Mouse (Mus musculus) left cerebral cortex, postnatal 25 days (tissue): ENCODE results near the gene B9d2. TPM values are rescaled to one million over a fixed set of nuclear protein-coding genes. Genes with fewer than 3 reads are reported as not detected.
A peak's percentile ranks its signal among the peaks of the same experiment; 100 is the strongest.

Experiments used
- DNase-seq, 2 experiments: peaks; one replicate each; pipeline ENCODE4 v3.0.0; 2022; ENCODE audit warnings: low spot score in 2 of 2, mixed read lengths in 1 of 2
- intact Hi-C: fragments of 180-260 bp; cut with DNase I; formaldehyde crosslinking; loops from one replicate; pipeline ENCODE4 v1.15.1; 2025
- total RNA-seq, 2 experiments: library from RNA; stranded (reverse); gene quantifications; 2 replicates each; pipeline ENCODE4 v1.2.3; 2021

Gene B9d2
- 10 to 100 TPM; 23.5 to 24.9 TPM for total RNA-seq

DNA sequence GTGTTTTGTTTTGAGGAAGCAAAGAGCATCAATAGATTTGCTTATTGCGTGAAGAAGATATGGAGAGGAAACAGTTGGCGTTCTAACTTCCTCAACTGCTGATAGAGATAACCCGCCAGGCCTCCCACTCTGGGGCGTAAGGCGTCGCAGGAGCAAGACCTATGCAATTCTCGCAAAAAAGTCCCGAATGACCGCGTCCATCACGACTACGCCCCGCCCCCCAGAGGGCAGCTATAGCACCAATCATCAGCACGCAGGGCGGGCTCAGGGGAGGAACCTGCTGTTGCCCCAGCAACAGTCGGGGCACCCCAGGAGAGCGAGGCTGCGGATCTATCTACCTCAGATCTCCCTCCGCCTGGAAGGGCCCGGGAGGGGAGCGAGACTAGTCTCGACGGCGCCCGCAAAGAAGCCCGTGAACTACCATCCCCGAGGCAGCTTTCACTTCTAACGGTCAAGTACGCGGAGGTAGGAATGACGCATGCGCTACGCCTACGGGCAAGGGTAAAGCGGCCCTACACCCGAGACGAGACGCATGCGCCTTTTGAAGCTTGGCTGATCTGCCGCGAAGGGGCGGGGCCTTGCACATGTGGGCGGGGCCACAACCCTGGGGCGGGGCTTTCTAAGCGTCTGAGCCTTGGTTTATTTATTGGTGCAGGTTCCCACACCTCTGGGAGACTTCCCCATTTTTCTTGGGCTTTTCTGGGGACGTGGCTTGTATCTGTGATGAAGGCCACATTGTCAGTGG lies at the start of gene B9d2:
B9d2 (plus strand) TSS at position 267 of the 745 bp plus-strand sequence.
- intact Hi-C loops, result loop anchor here (2.0 kb wide), 1 partner anchor 30 kb away; no protein-coding TSS in a partner anchor
- peak; percentile 96 for DNase-seq

DNA sequence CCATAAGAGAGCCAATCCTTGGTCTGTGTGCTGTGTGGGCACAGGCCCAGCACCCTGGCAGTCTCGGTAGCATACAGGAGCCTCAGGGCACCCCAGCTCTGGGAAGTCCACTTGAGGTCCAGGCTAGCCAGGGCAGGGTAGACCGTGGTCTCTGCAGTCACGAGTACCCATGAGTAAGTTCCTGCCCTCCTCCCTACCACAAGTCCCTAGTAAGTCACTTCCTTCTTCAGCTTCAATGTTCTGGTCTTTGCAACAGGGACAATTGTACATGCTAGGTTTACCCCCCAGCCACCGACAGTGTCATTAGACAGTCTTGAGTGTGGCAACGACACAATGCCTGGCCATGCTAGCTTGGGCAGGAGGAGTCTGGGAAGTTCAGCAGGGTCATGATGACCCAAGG lies 47.9 kb upstream of the B9d2 start:
- no peak for DNase-seq
- intact Hi-C loops, result no loop called here

DNA sequence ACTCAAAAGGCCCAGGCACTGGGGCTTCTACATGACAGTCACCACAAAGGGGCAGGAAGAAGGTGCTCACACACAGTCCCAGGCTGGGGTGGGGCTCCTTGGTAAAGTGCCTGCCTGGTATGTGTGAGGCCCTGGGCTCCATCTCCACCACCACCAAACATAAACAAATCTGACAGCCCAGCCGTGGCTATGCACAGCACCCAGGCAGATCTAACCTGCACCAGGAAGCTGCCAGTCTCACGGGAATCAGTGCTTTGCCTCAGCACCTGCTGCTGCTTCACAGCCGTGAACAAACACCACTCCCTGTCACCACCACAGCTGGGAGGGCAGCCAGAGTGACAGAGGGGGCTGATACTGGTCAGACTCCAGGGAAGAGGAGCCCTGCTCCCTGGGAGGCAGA lies 44.2 kb upstream of the B9d2 start:
- no peak for DNase-seq
- intact Hi-C loops, result no loop called here

DNA sequence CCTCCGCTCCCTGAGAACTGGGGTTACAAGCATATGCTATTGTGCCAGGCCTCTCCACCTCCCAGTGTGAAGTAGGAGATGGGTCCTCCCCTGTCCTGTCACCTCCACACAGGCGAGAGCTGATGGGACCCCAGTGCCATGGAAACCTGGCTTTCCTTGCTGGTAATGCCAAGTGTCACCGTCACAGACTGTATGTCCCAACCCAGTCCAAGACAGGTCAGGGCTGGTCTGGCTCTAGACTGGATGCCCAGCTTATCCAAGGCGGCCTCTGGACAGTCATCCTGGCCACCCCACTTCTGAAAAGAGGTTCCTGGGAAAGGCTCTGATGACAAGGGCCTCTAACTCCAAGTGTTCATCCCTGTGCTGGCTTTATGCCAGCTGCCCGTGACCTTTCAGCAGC lies 43.5 kb upstream of the B9d2 start:
- intact Hi-C loops, result no loop called here
- DNase-seq, result no peak

DNA sequence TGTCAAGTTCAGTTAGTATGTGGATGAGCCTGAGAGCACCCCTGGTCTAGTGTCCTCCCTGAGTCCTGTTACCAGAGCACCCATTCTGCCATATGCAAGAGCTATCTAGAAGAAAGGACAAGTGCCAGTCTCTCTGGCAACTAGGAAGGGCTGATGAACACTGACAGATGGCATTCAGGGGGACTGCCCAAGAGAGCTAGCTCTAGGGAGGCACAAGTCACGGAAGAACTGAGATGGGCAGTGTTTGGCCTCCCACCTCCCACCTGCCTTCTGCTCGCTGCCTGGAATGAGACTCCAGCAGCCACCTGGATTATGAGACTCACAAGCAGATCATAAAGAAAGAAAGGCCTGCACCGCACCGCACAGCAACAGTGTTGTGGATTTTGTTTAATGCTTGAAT lies 40.8 kb upstream of the B9d2 start:
- intact Hi-C loops, result no loop called here
- DNase-seq, result peak; percentile 32 to 85

DNA sequence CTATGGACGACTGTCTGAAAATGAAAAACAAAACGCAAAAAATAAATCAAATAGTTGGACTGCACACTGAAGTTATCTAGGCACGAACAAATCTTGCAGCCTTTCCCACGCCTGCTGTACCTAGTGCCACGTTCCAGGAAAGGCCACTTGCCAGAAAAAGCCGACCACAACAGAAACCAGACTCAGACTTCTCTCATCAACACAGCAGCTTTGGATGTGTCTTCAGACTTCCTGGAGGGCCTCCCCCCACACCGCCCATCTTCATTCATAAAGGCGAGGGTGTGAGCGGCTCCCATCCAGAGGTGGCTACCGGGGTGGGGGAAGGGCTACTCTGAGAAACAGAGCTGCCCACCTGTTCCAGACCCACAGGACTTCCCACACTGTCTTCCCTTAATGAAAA lies 36.4 kb upstream of the B9d2 start:
- intact Hi-C loops, result no loop called here
- no peak for DNase-seq

DNA sequence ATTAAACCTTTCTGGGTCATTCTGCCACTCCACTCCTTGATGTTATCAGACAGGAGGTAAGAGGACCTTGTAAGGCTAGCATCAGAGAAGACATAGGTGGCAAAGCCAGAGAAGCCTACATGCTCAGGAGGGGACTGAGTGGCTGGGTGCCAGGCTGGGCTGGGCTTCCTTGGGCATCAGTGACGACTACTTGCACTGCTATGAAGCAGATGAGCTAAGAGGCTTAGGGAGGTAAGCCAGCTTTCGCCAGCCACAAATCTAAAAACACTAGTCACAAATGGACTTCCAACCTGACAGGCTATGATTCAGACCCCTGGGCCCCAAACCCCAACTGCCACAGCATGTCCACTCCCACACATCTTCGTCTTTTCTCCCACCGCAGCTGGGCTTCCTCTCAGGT lies 35.9 kb upstream of the B9d2 start:
- intact Hi-C loops, result no loop called here
- DNase-seq, result no peak

DNA sequence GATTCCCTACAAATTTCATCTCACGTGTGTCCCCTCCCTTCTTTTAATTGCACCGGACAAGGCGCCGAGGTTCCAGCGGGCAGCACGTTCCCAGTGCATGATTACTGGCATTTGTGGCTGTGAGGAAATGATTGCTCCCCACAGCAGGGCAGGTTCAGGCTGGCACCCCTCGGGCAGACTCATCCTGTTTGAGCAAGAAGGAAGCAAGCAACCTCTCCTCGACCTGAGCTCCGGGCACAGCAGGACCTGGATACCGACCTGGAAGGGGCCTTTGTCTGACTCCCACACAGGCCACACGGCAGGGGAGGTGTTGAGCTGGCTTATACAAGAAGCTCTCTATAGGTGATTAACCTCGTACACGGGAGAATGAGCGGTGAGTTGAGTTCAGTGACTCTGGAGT lies 35.5 kb upstream of the B9d2 start:
- no peak for DNase-seq
- intact Hi-C loops, result no loop called here

DNA sequence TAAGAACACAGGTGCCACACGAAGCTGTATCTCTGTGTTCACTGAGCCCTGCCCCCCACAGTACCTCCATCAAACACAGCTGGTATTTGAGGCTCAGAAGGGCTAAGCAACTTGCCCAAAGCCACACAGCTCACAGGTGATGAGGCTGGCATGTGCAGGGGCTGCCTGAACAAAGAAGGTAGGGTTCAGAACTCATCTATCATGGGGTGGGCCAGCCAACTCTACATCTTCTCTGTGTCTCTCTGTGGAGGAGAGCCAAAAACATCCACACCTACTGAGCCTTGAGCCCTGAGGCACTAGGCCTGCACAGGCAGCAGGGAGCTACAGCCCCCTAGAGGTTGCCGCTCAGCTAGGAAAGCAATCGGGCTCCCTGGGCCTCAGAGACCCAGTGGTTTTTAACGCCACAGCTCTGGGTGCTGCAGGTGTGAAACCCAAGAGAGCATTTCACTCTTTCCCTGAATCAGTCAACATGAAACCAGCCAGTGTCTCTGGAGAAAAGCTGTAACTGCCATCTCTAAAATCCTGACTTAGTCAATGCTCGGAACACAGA lies 32.9 kb upstream of the B9d2 start:
- DNase-seq, result no peak
- intact Hi-C loops, result no loop called here

DNA sequence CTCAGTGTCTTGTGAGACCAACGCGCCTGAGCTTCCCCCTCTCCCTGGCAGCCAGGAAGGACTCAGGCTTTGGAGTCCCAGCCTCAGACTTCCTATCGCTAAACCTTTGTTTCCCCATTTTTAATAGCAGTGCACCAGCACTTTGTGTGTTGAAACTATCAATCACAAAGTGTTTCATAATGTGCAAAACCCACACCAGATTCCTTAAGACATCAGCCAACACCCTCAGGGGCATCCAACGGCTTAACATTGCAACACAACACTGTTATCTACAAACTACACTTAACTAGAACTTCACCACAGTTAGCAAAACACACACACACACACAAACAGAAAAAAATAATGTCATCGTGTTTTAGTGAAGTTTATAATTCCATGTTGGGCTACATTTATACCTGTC lies 30.7 kb upstream of the B9d2 start:
- DNase-seq, result no peak
- intact Hi-C loops, result no loop called here

DNA sequence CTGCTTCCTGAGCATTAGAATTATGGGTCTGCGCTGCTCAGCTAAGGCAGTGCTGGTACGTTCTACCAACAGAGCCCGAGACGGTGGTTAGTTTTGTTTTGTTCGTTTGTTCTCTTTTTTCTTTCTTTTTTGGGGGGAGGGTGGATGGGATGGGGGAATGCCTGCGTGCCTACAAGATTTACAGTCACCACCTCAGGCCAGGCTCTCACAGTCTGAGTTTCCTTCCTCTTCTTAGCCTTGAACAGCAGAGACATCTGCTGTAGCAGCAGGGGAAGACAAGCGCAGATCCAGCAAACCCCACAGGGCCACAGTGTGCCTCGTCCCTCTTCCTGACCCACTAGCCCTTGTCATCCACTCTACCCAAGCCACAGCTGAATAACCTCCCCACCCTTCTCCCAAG lies 29.3 kb upstream of the B9d2 start:
- intact Hi-C loops, result no loop called here
- no peak for DNase-seq

DNA sequence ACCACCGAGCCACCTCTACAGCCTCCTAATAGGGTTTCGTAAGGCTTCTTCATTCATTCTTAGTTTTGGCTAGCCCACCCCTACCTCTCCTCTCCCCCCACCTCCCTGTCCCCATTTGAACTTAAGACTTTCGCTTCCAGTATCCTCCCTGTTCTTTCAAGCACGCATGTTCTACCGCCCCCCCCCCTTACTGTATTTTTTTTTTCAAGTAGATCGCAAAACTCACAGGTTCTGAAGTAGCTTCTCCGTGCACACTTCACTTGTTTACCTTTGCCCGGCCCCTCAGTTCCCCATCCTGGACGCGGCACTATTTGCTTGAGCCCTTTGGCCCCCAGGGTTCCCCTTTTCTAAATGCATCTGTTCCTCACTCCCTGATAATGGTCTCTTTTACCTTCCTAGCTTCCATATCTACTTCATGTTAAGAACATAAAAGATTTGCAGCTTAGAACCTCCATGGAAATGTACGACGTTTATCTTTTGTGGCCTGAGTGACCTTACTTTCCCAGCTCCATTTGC lies 28.3 kb upstream of the B9d2 start:
- DNase-seq, result no peak
- intact Hi-C loops, result no loop called here

DNA sequence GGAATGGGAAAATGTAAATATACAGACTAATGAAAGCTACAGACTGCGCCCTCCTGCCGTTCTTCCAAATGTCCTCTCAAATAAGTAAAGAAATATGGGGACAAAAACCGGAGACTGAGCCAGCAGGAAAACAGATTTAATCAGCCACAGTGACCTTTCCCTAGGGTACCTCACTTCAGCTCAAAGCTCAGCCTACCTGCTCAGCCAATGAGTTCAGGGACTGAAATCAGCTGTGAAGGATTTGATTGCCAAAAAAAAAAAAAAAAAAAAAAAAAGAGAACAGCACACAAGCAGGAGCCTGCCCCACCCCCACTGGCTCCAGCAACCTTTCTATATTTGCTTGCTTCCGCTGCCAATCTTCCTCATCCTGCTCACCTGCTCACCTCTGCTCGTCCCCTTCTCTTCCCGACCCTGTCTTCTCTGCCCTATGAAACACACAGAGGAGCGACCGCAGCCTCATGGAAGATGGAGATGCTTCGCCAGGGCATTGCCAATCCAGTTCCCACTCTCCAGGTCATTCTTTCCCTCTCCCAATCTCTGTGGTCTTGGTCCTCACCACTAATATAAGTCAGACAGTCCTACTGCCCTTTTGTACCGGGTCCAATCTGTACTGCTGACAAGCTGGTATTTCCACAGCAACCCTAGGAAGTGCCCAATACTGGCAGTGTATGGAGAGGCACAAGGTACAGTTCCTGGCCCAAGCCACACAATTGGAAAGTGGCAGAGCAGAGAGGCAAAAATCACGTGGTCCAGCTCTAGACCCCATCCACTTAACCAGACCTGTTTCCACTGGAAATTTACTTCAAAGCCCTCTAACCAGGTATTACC lies 24.8 kb upstream of the B9d2 start:
- no peak for DNase-seq
- intact Hi-C loops, result no loop called here

DNA sequence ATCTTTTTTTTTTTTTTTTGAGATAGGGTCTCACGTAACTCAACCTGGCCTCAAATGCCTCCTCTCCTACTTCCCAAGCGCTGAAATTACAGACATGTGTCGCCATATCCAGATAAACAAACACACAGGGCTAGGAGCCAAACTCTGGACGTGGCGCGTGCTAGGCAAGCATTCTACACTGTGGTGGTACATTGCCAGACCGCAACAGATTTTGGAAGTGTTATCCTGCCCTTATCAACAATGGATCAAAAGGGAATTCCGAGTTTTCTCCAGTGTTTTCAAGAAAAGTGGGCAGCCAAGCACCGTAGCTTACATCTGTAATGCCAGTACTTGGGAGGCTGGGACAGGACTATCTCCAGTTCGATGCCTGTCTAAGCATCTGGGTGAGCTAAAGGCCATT lies 22.8 kb upstream of the B9d2 start:
- intact Hi-C loops, result no loop called here
- no peak for DNase-seq

DNA sequence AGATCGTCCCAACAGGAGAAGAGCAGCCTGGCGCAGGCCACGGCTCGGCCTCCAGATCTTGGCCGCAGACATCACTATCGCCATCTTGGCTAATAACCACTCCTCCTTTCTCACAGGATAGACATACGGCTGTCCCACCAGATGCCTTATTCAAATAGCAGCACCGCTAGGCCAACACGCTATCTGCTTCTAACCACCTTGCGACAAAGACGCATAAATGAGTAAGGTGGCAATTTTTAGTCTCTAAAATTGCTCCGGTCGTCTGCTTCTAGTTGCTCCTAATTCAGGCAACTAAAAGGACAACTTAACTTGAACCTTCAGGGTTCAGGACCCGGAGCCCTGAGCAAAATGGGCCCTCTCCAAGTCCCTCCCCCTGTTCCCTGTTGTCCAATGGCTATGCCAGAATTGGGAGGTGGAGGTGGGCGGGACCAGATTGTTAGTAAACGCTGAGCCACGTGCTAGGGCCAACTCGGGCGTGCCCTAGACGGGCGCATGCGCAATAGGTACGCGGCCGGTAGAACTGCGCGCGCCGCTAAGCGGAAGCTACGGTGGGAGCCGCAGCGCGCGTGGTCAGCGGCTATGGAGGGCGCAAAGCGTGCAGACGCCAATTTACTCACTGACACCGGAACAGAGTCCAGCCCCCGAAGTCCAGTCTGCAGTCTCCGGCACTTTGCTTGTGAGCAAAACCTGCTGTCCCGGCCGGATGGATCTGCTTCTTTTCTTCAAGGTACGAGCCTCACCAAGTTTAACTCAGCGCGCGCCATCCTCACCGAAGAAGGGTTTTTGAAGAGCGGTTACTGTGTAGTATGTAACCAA lies 21.7 kb upstream of the B9d2 start, which contains the start of the genes Bckdha and Exosc5:
Bckdha (minus strand) TSS at position 325 of the 816 bp plus-strand sequence.
Exosc5 (plus strand) TSS at position 508 of the 816 bp plus-strand sequence.
- intact Hi-C loops, result loop anchor here (1.0 kb wide), 1 partner anchor 17 kb away; no protein-coding TSS in a partner anchor
- peak; percentile 99 to 100 for DNase-seq

DNA sequence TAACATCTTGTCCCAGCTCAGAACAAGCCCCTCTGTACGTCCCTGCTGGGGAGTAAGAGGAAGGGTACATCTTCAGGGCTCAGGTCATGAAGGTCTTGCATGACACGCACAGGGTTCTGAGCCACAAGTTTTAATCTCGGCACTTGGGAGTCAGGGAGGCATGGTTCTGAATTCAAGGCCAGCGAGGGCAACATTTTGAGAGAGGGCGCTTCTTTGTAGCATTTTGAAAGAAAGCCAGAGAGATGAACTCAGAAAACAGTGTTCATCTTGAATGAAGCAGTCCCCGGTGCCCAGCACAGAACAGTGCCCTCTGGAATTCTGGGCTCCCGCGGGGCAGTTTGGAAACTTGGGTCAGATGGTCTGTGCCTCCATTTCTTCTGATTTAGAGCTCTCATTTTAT lies 14.2 kb upstream of the B9d2 start:
- intact Hi-C loops, result no loop called here
- no peak for DNase-seq

DNA sequence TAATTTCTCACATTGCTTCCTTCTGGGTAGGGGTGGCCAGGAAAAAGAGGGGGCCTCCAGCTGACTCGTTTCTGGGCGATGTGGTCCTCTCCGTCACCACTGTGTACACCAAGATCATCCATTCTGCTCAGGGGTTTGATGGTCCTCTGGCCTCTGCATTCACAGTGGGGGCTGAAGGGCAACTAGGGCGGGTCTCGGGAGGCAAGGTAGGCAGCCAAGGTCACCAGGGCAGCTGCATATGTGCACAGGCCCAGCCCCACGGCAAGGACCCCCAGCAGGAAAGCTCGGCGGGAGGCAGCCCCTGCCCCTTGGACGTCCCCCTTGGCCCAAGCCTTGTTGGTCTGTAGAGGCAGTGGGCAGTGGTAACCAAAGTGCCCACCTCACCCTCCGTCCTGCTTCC lies 11.4 kb upstream of the B9d2 start:
- intact Hi-C loops, result no loop called here
- DNase-seq, result no peak

DNA sequence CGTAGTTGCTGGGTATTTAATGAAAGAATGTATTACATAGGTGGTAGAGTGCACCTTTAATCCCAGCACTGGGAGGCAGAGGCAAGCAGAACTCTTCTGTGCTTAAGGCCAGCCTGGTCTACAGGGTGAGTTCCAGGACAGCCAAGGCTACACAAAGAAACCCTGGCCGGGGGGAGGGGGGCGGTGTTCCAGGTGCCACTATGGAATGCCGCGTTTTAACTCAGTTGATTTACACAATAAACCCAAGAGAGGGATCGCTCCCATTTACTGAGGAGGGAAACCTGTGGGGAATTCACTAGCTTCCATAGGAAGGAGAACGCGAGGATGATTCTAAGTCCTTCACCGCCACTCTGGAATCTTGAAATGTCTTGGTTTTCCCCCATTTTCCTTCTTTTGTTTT lies 10.9 kb upstream of the B9d2 start:
- intact Hi-C loops, result no loop called here
- no peak for DNase-seq

DNA sequence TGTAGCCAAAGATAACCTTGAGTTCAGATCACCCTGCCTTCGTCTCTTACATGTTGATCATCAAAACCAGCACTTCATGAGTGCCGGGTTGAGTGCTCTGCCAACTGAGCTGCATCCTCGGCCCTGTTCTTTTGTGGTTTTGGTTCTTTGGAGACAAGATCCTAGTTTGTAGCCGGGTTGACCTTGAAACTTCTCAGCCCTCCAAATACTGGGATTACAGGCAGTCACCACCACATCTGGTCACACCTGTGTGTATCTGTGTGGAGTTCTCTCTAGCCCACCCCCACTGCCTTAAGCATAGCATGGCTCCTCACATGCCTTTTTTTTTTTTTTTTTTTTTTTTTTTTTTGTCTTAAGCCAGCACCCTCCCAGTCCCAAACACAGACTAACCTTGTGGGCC lies 10.5 kb upstream of the B9d2 start:
- no peak for DNase-seq
- intact Hi-C loops, result no loop called here

DNA sequence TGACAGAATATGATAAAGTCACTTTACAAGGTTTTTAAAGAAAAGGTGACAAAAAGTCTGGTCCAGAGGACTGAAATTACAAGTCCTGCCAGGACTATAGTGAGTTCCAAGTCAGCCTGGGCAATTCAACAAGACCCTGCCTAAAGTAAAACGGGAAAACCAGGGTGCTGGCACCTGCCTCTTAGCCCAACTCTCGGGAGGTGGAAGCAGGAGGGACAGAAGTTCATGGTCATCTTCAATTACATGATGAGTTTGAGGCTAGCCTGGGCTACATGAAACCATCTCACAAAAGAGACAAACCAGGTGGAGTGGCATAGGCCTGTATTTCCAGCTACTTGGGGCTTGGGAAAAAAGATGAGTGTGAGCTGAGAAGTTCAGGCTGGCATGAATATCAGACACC lies 8.9 kb upstream of the B9d2 start:
- intact Hi-C loops, result no loop called here
- DNase-seq, result no peak
